Mouse (Mus musculus): ENCODE measurements around the gene Phldb1. TPM values are rescaled to one million over a fixed set of nuclear protein-coding genes. Genes with fewer than 3 reads are reported as not detected.
A peak's percentile ranks its signal among the peaks of the same experiment; 100 is the strongest.

Phldb1 gene
- polyA plus RNA-seq, 1 experiment from 2014 or later, result 44.5 TPM

DNA sequence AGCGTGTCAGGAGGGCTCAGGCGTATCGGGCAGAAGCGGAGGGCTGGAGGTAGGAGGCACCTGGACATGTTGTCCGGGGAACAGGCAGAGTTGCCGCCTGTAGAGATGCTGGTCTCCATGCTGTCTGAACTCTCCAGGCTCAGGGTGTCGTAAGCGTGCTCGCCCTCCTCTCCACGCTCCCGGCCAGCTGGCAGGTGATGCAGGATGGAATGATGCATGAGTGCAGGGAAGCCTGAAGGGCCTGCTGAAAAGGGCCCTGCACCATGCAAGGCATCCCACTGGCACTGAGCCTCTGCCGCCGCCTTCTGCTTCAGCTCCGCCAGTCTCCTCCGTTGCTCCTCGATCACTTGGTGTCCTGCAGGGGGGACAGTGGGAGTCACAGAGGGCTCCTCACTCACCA is 37.1 kb downstream of the Phldb1 start:
- no peak for ATAC-seq (ENCODE audit: low FRiP score)
- Histone ChIP-seq H3K4me3 (no peak overlapping the region), H3K27me3 (no peaks in the 10 kb centered on the region), H3K9me3 (no peaks in the 10 kb centered on the region), H3K4me2 (no peak overlapping the region), H3K4me1 (replicated peaks) (no peaks in the 10 kb centered on the region), H3K9ac (no peak overlapping the region), H3K36me3 (peaks cover 100% of the 10 kb centered on the region), H3K27ac (no peak overlapping the region)
- 95% methylated on average over 16 of the region's 16 CpGs for WGBS

DNA sequence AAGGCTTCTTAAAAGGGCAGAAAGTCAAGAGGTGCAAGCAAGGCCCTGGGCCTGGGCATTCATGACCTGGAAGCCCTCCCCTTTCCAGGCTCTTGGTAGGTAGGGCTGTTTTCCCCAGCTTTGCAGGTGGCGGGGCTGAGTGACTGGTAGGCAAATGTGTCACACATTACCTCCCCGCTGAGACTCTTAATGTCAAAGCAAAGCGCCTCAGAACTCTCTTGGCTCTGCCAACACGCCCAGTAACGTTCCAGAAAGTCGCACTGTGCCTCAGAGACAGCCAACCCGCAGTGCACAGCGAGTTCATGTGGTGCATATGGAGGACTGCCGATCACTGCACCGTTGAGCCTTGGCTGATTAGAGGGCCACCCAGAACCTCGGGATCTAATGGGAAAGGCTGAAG is 41.9 kb downstream of the Phldb1 start:
- Histone ChIP-seq H3K4me2 (no peak overlapping the region), H3K36me3 (peaks cover 92% of the 10 kb centered on the region), H3K9ac (no peak overlapping the region), H3K4me1 (replicated peaks) (0 out of 2 replicates have a peak, but pooled peaks cover 4% of the 10 kb centered on the region), H3K9me3 (no peaks in the 10 kb centered on the region), H3K27ac (no peak overlapping the region), H3K4me3 (no peak overlapping the region), H3K27me3 (no peaks in the 10 kb centered on the region)
- 82% methylated on average over 11 of the region's 11 CpGs for WGBS
- no peak for ATAC-seq (ENCODE audit: low FRiP score)

DNA sequence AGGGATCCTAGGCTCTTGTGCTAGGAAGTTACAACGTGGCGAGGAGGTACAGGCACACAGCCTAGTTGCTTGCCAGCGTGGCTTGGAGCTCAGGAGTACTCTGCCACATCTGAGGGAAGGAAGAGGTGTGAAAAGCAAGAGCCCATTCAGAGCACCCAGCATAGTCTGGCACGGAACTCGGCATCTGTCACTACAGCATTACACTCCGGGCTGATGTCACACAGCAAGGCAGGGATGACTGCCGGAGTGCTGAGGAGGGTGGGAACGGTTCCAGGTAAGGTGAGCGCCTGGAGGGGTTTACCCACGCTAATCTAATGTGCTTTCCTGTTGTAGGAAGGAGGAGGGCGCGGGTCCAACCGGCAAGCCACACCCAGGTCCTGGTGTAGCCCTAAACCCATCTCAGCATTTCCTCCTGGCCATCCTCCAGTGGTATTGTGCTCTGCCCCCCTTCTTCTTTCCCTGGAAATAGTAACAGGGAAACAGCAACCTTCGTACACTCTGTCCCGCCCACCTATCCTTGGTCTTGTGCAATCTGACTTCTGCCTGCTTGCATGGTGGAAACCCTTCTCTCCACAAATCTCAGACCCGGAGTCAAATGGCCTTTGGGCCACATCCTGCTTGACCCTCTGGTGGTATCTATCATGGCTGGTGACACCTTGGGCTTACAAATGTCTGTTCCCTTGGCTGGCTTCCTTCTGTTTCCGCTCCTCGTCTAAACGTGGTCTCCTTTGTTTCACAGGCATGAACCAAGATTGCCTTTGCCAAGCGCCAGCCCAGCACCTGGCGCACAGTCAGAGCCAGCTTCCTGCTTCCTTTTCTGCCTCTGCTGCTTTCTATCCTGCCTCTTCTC is 43.1 kb downstream of the Phldb1 start:
- 86% methylated on average over 21 of the region's 21 CpGs for WGBS
- Histone ChIP-seq H3K4me2 (no peak overlapping the region), H3K36me3 (peaks cover 92% of the 10 kb centered on the region), H3K4me3 (no peak overlapping the region), H3K9me3 (no peaks in the 10 kb centered on the region), H3K27me3 (no peaks in the 10 kb centered on the region), H3K27ac (no peak overlapping the region; the same call in 1 of the 2 replicates), H3K4me1 (replicated peaks) (peaks cover 15% of the 10 kb centered on the region), H3K9ac (0 out of 2 replicates have a peak overlapping the region, but pooled peaks have one; percentile 16)
- no peak for ATAC-seq (ENCODE audit: low FRiP score)

DNA sequence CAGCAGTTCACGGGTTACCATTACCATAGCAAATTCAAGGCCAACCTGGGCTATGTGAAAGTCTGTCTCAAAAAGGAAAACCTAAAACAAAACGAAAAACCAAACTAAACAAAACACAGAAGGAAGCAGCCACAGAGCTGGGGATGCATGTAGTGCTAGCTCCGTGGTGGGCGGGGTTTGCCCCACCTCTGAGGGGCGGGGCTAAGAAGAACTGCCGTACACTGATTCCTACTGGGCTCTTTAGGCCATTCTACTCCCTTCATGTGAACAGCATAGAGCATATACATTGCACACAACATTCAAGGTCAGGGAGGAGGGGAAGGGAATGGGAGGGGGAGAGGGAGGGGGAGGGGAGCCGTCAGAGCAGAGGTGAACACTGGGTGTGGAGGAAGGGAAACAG is 44.4 kb downstream of the Phldb1 start:
- Histone ChIP-seq H3K27me3 (no peaks in the 10 kb centered on the region), H3K4me1 (replicated peaks) (peaks cover 27% of the 10 kb centered on the region), H3K9ac (no peak overlapping the region), H3K36me3 (peaks cover 86% of the 10 kb centered on the region), H3K9me3 (no peaks in the 10 kb centered on the region), H3K4me3 (no peak overlapping the region), H3K27ac (no peak overlapping the region), H3K4me2 (no peak overlapping the region)
- ATAC-seq (ENCODE audit: low FRiP score), result no peak
- 51% methylated on average over 7 of the region's 7 CpGs for WGBS

DNA sequence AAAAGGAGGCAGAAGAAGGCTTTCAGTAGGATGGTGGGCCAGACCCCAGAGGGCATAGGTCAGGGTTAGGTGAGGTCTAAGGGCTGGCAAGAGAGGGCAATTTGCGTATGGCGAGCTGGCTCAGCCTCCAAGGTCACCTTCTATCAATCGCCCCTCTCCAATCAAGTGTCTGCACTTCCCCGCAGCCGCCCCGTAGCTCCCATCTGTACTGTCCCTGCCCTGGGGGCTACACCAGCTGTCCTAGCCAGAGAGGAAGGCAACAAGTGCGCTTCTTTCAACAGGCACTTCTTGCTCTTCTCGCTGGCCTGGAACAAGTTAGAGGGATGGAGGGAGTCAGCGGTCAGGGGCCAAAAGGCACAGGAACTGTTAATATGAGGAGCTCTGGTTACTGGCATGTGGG is 47.0 kb downstream of the Phldb1 start:
- Histone ChIP-seq H3K9me3 (no peaks in the 10 kb centered on the region), H3K9ac (no peak overlapping the region), H3K4me3 (no peak overlapping the region), H3K27me3 (no peaks in the 10 kb centered on the region), H3K27ac (no peak overlapping the region), H3K4me2 (no peak overlapping the region), H3K4me1 (replicated peaks) (peaks cover 30% of the 10 kb centered on the region), H3K36me3 (peaks cover 59% of the 10 kb centered on the region)
- no peak for ATAC-seq (ENCODE audit: low FRiP score)
- 65% methylated on average over 9 of the region's 9 CpGs for WGBS

DNA sequence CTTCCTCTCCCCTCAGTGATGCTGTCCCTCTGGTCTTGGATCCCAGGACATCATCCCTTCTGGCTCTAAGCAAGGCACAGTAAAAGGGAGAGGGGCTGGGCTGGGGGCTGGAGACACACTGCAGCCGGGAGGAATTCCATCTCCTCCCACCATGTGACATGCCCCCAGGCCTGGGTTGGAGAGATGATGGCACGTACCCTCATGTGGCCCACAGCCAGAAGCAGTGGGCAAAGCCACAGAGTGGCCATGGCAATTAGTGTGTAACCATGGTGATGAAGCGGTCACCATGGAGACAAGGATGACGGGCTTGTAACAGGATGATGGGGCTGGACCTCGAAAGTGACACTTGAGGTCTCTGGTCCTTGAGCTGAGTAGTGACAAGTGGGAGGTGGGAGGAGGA is 48.4 kb downstream of the Phldb1 start:
- Histone ChIP-seq H3K27ac (peak overlapping the region; percentile 73), H3K27me3 (no peaks in the 10 kb centered on the region), H3K9ac (peak overlapping the region; percentile 49; the same call in 1 of the 2 replicates), H3K36me3 (peaks cover 46% of the 10 kb centered on the region), H3K4me1 (replicated peaks) (peaks cover 30% of the 10 kb centered on the region), H3K9me3 (no peaks in the 10 kb centered on the region), H3K4me2 (0 out of 2 replicates have a peak overlapping the region, but pooled peaks have one; percentile 13), H3K4me3 (no peak overlapping the region)
- WGBS, result 19% methylated on average over 5 of the region's 5 CpGs
- peak; percentile 72 for ATAC-seq (ENCODE audit: low FRiP score)

DNA sequence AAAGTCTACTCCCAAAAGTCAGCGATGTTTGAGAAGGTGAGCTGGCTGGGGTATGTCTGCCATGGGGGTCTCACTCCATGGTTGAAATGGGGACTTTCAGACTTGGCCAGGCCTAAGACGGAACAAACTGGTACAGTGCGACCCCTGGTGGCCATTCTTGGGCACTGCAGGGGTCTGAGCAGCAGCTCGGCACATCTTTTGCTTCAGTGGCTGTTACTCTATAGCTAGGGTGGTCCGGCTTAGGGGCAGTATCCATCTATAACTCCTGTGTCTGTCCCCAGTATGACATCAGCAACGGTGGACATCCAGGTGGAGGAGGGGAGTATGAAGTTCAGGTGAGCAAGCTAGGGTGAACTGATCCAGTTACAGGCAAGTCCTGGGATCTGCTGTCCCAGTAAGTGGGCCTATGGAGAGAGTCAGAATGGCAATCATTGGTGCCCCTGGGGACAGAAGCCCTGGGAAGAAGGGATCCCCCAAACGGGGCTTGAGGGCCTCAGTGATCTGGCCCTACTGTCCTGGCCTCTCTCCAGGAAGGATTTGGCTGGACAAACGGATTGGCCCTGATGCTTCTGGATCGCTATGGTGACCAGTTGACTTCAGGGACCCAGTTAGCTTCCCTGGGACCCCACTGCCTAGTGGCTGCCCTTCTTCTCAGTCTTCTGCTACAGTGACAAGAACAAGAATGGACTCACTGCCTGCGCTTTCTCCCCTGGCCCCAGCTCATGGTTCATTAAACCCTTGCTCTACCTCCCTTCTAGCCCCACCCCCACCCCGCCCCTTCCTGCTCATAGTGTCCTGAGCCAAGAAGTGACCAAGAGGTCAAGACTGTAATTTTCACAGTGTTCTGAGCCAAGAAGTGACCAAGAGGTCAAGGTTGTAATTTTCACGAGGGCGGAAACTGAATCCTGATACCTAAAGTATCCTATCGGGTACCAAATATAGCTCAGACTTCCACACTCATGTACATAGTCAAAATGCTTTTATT is 49.4 kb downstream of the Phldb1 start:
- peak; percentile 53 for ATAC-seq (ENCODE audit: low FRiP score)

DNA sequence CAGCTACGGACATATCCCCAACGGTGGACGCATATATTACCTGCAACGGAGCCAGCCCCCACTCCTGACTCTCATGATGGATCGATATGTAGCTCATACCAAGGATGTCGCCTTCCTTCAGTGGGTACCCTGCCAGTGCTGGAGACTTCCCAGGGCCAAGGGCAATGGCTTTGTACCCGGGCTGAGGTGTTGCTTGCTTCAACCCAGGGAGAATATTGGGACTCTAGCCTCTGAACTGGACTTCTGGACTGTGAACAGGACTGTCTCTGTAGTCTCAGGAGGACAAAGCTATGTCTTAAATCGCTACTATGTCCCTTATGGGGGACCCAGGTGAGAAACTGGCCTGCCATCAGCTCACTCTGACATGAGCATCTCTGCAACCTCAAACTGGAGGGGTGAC is 52.0 kb downstream of the Phldb1 start:
- Histone ChIP-seq H3K4me1 (replicated peaks) (peaks cover 27% of the 10 kb centered on the region), H3K4me3 (no peak overlapping the region), H3K36me3 (peaks cover 18% of the 10 kb centered on the region), H3K27ac (no peak overlapping the region), H3K9ac (0 out of 2 replicates have a peak overlapping the region, but pooled peaks have one; percentile 24), H3K4me2 (no peak overlapping the region), H3K9me3 (no peaks in the 10 kb centered on the region), H3K27me3 (no peaks in the 10 kb centered on the region)
- WGBS, result 87% methylated on average over 8 of the region's 8 CpGs
- no peak for ATAC-seq (ENCODE audit: low FRiP score)

More for the DNA sequence above, 49.4 kb downstream of the Phldb1 start:
- peaks cover 36% of the 10 kb centered on the region for H3K36me3 ChIP-seq
- WGBS, result 28% methylated on average over 14 of the region's 14 CpGs
- peaks cover 27% of the 10 kb centered on the region for H3K4me1 ChIP-seq (replicated peaks)
- H3K9me3 ChIP-seq, result no peaks in the 10 kb centered on the region
- H3K4me2 ChIP-seq, result no peak overlapping the region
- peak overlapping the region; percentile 46 for H3K9ac ChIP-seq
- H3K27ac ChIP-seq, result peak overlapping the region; percentile 73
- H3K4me3 ChIP-seq, result no peak overlapping the region
- H3K27me3 ChIP-seq, result no peaks in the 10 kb centered on the region

DNA sequence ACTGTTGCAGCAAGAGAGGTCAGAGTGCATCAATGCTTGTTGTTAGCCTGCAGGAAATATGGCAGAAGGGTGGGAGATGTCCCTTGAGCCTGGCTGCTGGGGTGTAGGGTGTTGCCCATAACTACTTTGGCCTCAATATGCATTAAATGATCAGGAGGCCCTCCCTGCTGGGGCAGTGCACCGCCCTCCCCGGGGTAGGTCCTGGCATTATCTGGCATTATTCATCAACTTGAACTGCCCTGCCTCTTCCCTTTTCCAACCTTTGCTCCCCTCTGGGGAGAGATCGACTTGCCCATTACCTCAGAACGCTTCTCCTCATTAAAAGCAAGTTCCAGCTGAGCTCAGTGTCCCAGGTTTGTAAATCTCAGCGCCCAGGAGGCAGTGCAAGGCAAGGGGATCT is 55.4 kb downstream of the Phldb1 start:
- Histone ChIP-seq H3K36me3 (no peaks in the 10 kb centered on the region), H3K4me2 (no peak overlapping the region), H3K4me3 (no peak overlapping the region), H3K27ac (no peak overlapping the region), H3K9me3 (no peaks in the 10 kb centered on the region), H3K27me3 (no peaks in the 10 kb centered on the region), H3K9ac (no peak overlapping the region), H3K4me1 (replicated peaks) (no peaks in the 10 kb centered on the region)
- ATAC-seq (ENCODE audit: low FRiP score), result no peak
- WGBS, result 62% methylated on average over 5 of the region's 5 CpGs

DNA sequence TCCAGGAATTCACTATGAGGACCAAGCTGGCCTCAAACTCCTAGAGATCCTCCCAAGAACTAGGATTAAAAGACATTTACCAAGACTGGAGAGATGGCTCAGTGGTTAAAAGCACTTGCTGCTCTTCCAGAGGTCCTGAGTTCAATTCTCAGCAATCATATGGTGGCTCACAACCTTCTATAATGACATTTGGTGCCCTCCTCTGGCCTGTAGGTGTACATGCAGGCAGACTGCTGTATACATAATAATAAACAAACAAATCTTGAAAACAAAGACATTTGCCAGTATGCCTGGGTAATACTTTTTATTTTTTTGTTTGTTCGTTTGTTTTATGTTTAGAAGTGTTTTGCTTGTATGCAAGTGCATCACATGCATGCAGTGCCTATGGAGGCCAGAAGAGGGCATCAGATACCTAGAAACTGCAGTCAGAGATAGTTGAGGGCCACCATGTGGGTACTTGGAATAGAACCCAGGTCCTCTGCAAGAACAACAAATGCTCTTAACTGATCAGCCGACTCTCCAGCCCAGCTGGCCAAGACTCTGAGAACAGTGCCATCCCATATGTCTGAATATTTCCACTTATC is 56.6 kb downstream of the Phldb1 start:
- no peak overlapping the region for H3K4me3 ChIP-seq
- 96% methylated on average over 2 of the region's 2 CpGs for WGBS
- H3K4me2 ChIP-seq, result no peak overlapping the region
- ATAC-seq (ENCODE audit: low FRiP score), result no peak
- H3K27ac ChIP-seq, result no peak overlapping the region
- no peak overlapping the region for H3K9ac ChIP-seq
- no peaks in the 10 kb centered on the region for H3K27me3 ChIP-seq
- H3K36me3 ChIP-seq, result no peaks in the 10 kb centered on the region
- no peaks in the 10 kb centered on the region for H3K9me3 ChIP-seq
- no peaks in the 10 kb centered on the region for H3K4me1 ChIP-seq (replicated peaks)

DNA sequence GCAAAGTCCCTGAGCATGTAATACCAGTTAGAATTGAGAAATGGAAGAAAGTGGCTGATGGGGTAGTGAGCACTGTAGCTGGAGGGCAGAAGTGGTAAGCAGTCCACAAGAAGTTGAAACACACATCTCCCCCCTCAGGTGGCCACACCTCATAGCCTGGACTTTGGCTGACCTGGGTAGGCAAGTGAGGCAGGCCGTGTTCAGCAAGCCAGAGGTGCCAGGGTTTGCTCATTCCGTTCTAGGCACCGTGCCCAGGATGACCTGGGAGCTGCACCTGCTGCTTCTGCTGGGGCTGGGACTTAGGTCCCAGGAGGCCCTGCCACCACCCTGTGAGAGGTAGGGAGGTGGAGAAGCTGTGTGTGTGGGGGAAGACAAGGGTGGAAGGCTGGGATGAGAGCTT is 62.0 kb downstream of the Phldb1 start, which contains the start of gene Treh:
Gene Treh, plus strand, starts transcription at position 229 of the 400 bp plus-strand sequence.
- no peak for ATAC-seq (ENCODE audit: low FRiP score)
- Histone ChIP-seq H3K4me2 (no peak within 1 kb of the TSS), H3K27ac (no peak within 1 kb of the TSS), H3K4me3 (no peak within 1 kb of the TSS), H3K9me3 (no peaks in the 10 kb centered on the region), H3K27me3 (no peaks in the 10 kb centered on the region), H3K4me1 (replicated peaks) (no peaks in the 10 kb centered on the region), H3K36me3 (no peaks in the 10 kb centered on the region), H3K9ac (no peak within 1 kb of the TSS)
- WGBS, result 78% methylated on average over 3 of the region's 3 CpGs
